ENCODE assay signal across 8 mouse cellular contexts in the genomic region with DNA sequence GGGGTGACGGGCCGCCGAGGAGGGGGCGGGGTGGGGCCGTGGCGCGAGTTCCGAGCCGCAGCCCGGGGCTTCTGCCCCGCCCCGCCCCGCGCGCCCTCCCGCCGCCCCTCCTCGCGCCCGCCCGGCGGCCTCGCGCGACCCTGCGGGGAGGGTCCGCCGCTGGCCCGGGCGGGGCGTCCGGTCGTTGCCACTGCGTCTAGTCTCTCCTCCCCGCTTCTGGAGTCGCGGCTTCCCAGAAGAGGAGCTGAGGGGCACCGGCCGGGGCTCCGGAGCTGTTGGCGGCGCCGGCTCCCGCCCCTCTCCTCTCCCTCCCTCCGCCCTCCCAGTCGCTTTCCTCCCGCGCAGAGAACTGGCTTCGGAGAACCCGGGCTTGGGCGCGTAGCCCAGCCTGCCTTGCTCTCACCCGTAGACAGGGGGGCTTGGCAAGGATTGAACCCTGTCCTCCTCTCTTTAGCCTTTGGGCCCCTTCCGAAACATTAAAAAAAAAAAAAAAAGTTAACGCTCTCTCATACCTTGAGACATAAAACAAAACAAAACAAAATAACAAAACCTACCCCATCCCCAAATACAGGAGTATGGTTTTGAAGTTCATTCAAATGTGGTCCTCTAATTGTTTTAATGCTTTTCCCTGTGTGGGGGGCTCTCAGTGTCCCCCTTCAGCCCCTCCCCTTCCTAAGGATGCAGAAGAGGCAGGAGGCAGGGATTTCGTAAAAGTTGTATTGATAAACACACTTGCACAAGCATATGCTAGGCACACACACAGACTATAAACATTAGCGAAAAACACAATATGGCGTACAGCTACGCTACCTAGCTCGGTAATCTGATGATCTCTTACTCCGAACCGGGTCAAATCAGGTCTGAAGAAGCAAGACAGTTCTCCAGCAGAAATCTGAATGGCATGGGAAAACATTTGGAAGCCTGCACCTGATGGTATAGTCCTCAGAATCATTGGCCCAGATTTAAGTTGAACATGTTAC. TPM values are rescaled to one million over a fixed set of nuclear protein-coding genes. Genes with fewer than 3 reads are reported as not detected.
DNase-seq lines count a peak whose midpoint lies in the region; ATAC-seq and TF ChIP-seq lines count a peak whose summit lies in the region.

No protein-coding gene starts in this region.

- ATAC-seq in forebrain, embryonic 13.5 days: peak; percentile 28
- peak; percentile 53 for ATAC-seq in neural tube, embryonic 15.5 days (ENCODE audit: low FRiP score)

- peak overlapping the region; percentile 70 for H3K4me2 ChIP-seq in forebrain, embryonic 13.5 days
- H3K4me2 ChIP-seq in neural tube, embryonic 15.5 days: peak overlapping the region; percentile 68

- under 1% methylated on average over 26 of the region's 62 CpGs for WGBS in forebrain, embryonic 13.5 days
- WGBS in large intestine, adult 2 months: 2% methylated on average over 56 of the region's 62 CpGs
- under 1% methylated on average over 24 of the region's 62 CpGs for WGBS in neural tube, embryonic 15.5 days

- H3K9me3 ChIP-seq in MEL (replicated peaks; ENCODE audit: insufficient read depth, low read length): no peaks in the 10 kb centered on the region
- H3K9me3 ChIP-seq in forebrain, embryonic 13.5 days (replicated peaks): no peaks in the 10 kb centered on the region
- no peaks in the 10 kb centered on the region for H3K9me3 ChIP-seq in neural tube, embryonic 15.5 days (replicated peaks)

- TF ChIP-seq CTCF in MEL (IDR thresholded peaks at IDR 0.05 in 2 of 3, conservative IDR thresholded peaks at IDR 0.05 in 1 of 3; ENCODE audit: control insufficient read depth in 1 of 3, insufficient read depth in 1 of 3, low read depth in 2 of 3, low read length in 3 of 3, poor library complexity in 1 of 3, severe bottlenecking in 1 of 3): no peak

- peaks cover 2 to 6% of the 10 kb centered on the region in 2 experiments; a peak in 2 of 4 replicates for H3K4me1 ChIP-seq in MEL (ENCODE audit: control insufficient read depth in 1 of 2, insufficient read depth in 2 of 2, low read length in 2 of 2)
- H3K4me1 ChIP-seq in forebrain, embryonic 13.5 days: peaks cover 3% of the 10 kb centered on the region; the same call in 1 of the 2 replicates
- peaks cover 3% of the 10 kb centered on the region; the same call in 1 of the 2 replicates for H3K4me1 ChIP-seq in neural tube, embryonic 15.5 days

- intact Hi-C loops in heart, postnatal 14 days (cut with DNase I): loop anchor here (2.0 kb wide), 1 partner anchor 30 kb away; no protein-coding TSS in a partner anchor

- TF ChIP-seq RAD21 in MEL (IDR thresholded peaks at IDR 0.05; ENCODE audit: low read depth, low read length): no peak

- no peak for TF ChIP-seq EP300 in MEL (IDR thresholded peaks at IDR 0.05; ENCODE audit: low read depth in 1 of 2, low read length in 2 of 2)

- H3K27me3 ChIP-seq in MEL (ENCODE audit: control insufficient read depth in 1 of 2, insufficient read depth in 2 of 2, low read length in 2 of 2): no peaks in the 10 kb centered on the region
- H3K27me3 ChIP-seq in forebrain, embryonic 13.5 days: no peaks in the 10 kb centered on the region
- no peaks in the 10 kb centered on the region for H3K27me3 ChIP-seq in neural tube, embryonic 15.5 days (replicated peaks)

- peak overlapping the region; percentile 62 to 90 for H3K4me3 ChIP-seq in MEL (ENCODE audit: control insufficient read depth in 1 of 2, insufficient read depth in 1 of 2, low read depth in 2 of 2, low read length in 2 of 2)
- H3K4me3 ChIP-seq in forebrain, embryonic 13.5 days: peak overlapping the region; percentile 67
- peak overlapping the region; percentile 81 for H3K4me3 ChIP-seq in neural tube, embryonic 15.5 days (replicated peaks)

- DNase-seq in MEL (ENCODE audit: low read depth, low spot score): peak; percentile 71
- peak; percentile 47 for DNase-seq in c-Kit-positive CD71-positive TER-119-positive erythroid progenitor cells, embryonic 14.5 days (ENCODE audit: low spot score)
- DNase-seq in heart, postnatal 14 days: peak; percentile 83 to 89
- DNase-seq in large intestine, adult 2 months (ENCODE audit: low read depth, low spot score): peak; percentile 24
- peak; percentile 79 to 84 for DNase-seq in lung, adult 18-20 months
- DNase-seq in thymus, postnatal 10 days (ENCODE audit: low spot score in 2 of 2): peak; percentile 67 to 75

- H3K9ac ChIP-seq in MEL (ENCODE audit: control insufficient read depth, low read depth, low read length, poor library complexity, severe bottlenecking): peak overlapping the region; percentile 93
- peak overlapping the region; percentile 82 for H3K9ac ChIP-seq in forebrain, embryonic 13.5 days
- peak overlapping the region; percentile 68 for H3K9ac ChIP-seq in neural tube, embryonic 15.5 days (replicated peaks)

- peaks cover 0 to 2% of the 10 kb centered on the region in 2 experiments; a peak in 2 of 4 replicates for H3K36me3 ChIP-seq in MEL (ENCODE audit: control insufficient read depth in 1 of 2, insufficient read depth in 2 of 2, low read length in 2 of 2)
- no peaks in the 10 kb centered on the region for H3K36me3 ChIP-seq in forebrain, embryonic 13.5 days (ENCODE audit: poor library complexity, severe bottlenecking)
- no peaks in the 10 kb centered on the region for H3K36me3 ChIP-seq in neural tube, embryonic 15.5 days

- no peaks in the 10 kb centered on the region; the same call in 1 of the 2 replicates for H3K79me2 ChIP-seq in MEL (ENCODE audit: control insufficient read depth, insufficient read depth, low read length, poor library complexity)

- peak overlapping the region; percentile 90 for H3K27ac ChIP-seq in MEL (ENCODE audit: control insufficient read depth, low read depth, low read length)
- peak overlapping the region; percentile 98 for H3K27ac ChIP-seq in forebrain, embryonic 13.5 days
- peak overlapping the region; percentile 97 for H3K27ac ChIP-seq in neural tube, embryonic 15.5 days (replicated peaks)

- TF ChIP-seq POLR2A in MEL (IDR thresholded peaks at IDR 0.05; ENCODE audit: control insufficient read depth in 1 of 2, insufficient read depth in 1 of 2, low read depth in 1 of 2, low read length in 2 of 2, poor library complexity in 1 of 2): peak; percentile 52 to 66; a peak in 3 of 4 replicates

TF ChIP-seq in MEL, 35 proteins besides CTCF, POLR2A, EP300 and RAD21:
- TF ChIP-seq SIN3A (IDR thresholded peaks at IDR 0.05; ENCODE audit: low read length): peak; percentile 49
- TF ChIP-seq NELFE (IDR thresholded peaks at IDR 0.05; ENCODE audit: low read depth, low read length): peak; percentile 53
- no peak for TF ChIP-seq MYB (IDR thresholded peaks at IDR 0.05; ENCODE audit: low read depth, low read length)
- no peak for TF ChIP-seq JUND (IDR thresholded peaks at IDR 0.05; ENCODE audit: low read depth, low read length)
- no peak for TF ChIP-seq ZMIZ1 (IDR thresholded peaks at IDR 0.05; ENCODE audit: low read depth, low read length)
- no peak for TF ChIP-seq MEF2A (IDR thresholded peaks at IDR 0.05; ENCODE audit: extremely low read depth, insufficient replicate concordance, low read depth, low read length, poor library complexity, severe bottlenecking)
- no peak for TF ChIP-seq USF1 (IDR thresholded peaks at IDR 0.05; ENCODE audit: low read depth, low read length)
- TF ChIP-seq KAT2A (conservative IDR thresholded peaks at IDR 0.05; ENCODE audit: low read depth, low read length): no peak
- 0 out of 2 replicates have a peak, but pooled peaks have one; percentile 17 for TF ChIP-seq ELF1 (IDR thresholded peaks at IDR 0.05; ENCODE audit: low read depth, low read length)
- TF ChIP-seq CHD2 (IDR thresholded peaks at IDR 0.05; ENCODE audit: low read length): no peak
- 0 out of 2 replicates have a peak, but pooled peaks have one; percentile 22 for TF ChIP-seq TCF12 (IDR thresholded peaks at IDR 0.05; ENCODE audit: low read depth, low read length)
- no peak for TF ChIP-seq BHLHE40 (IDR thresholded peaks at IDR 0.05; ENCODE audit: borderline replicate concordance, low read depth, low read length)
- TF ChIP-seq ETS1 (IDR thresholded peaks at IDR 0.05; ENCODE audit: low read depth, low read length): 0 out of 2 replicates have a peak, but pooled peaks have one; percentile 18
- no peak for TF ChIP-seq MYC (IDR thresholded peaks at IDR 0.05; ENCODE audit: low read depth, low read length)
- TF ChIP-seq E2F4 (IDR thresholded peaks at IDR 0.05; ENCODE audit: borderline replicate concordance, low read depth, low read length): no peak
- TF ChIP-seq ZNF384 (IDR thresholded peaks at IDR 0.05; ENCODE audit: low read depth, low read length): no peak; the same call in 1 of the 2 replicates
- TF ChIP-seq GATA1 (IDR thresholded peaks at IDR 0.05; ENCODE audit: low read depth, low read length): no peak
- no peak for TF ChIP-seq SMC3 (IDR thresholded peaks at IDR 0.05; ENCODE audit: low read depth, low read length)
- peak; percentile 38 for TF ChIP-seq MAZ (IDR thresholded peaks at IDR 0.05; ENCODE audit: low read depth, low read length)

RNA-seq across cellular contexts. Expression of a gene that starts 0.6 kb away (rescaled TPM):
- total RNA-seq in MEL (2012; rRNA removed): 0.26 and 0.27 TPM in 2 replicates
- under 1 TPM in 1 of 2 experiments, not detected in 1; 0.17 TPM for polyA plus RNA-seq in MEL (2012; ENCODE audit: insufficient read depth in 1 of 2, insufficient read length in 2 of 2, low read depth in 1 of 2, low replicate concordance in 2 of 2, missing spikeins in 1 of 2)
- 79.7 and 84.9 TPM in 2 replicates for polyA plus RNA-seq in forebrain, embryonic 13.5 days (2015; fragmentation: Nextera tagmentation; extraction: Ambion mirVana)
- 100 to 1,000 TPM; 169 to 192 TPM for total RNA-seq in heart, postnatal 14 days (2021)
- polyA plus RNA-seq in large intestine, adult 2 months (2012; rRNA removed): 2.9 and 5.1 TPM in 2 replicates
- 47.7 and 53.9 TPM in 2 replicates for polyA plus RNA-seq in neural tube, embryonic 15.5 days (2015; fragmentation: Nextera tagmentation; extraction: Ambion mirVana)

Comparison
In these comparisons a context has a peak if more than half of its experiments do, and no peak if none do; other contexts are left out.
1. Peak in every context shown above with its lines: DNase-seq, ATAC-seq, H3K4me3 ChIP-seq and H3K27ac ChIP-seq.
2. DNase-seq: peak in every context shown above with its lines; median percentile 86 in heart, postnatal 14 days; 82 in lung, adult 18-20 months; 71 in MEL; 71 in thymus, postnatal 10 days; 47 in c-Kit-positive CD71-positive TER-119-positive erythroid progenitor cells, embryonic 14.5 days; 24 in large intestine, adult 2 months.